Mouse (Mus musculus) A20 (cell line): ENCODE data around the gene Olfr68.
"Not testable (repeated sequence)": the region's sequence is repeated elsewhere in the genome, so short reads cannot be mapped to it uniquely, and the experiment has no call there.

Experiments used
- DNase-seq: peaks from one replicate; pipeline ENCODE4 v3.0.0-alpha.2; 2011; ENCODE audit warnings: low read depth, low spot score

Gene Olfr68

GRCm38 (mm10) chr7:103779598-103779997 is at the start of gene Olfr68:
Gene Olfr68 (minus strand): TSS chr7:103779698.
- no peak for DNase-seq

GRCm38 (mm10) chr7:103827808-103828207 is 48.3 kb upstream of the Olfr68 start, which contains the start of gene Hbb-bs:
Gene Hbb-bs (minus strand): TSS chr7:103828096.
- DNase-seq = no peak

- not testable (repeated sequence) for DNase-seq
These were observed 47.6 kb upstream of the Olfr68 start for GRCm38 (mm10) chr7:103827139-103827538.

GRCm38 (mm10) chr7:103826255-103826887 is 46.9 kb upstream of the Olfr68 start:
- DNase-seq = no peak

GRCm38 (mm10) chr7:103825536-103826254 is 46.2 kb upstream of the Olfr68 start:
- no peak for DNase-seq

- DNase-seq = no peak
These were observed 45.1 kb upstream of the Olfr68 start for GRCm38 (mm10) chr7:103824597-103824996.

- peak; percentile 37 for DNase-seq
These were observed 35.6 kb upstream of the Olfr68 start for GRCm38 (mm10) chr7:103815085-103815484.

GRCm38 (mm10) chr7:103813766-103814165 is 34.3 kb upstream of the Olfr68 start, which contains the start of gene Hbb-bt:
Gene Hbb-bt (minus strand): TSS chr7:103813996.
- DNase-seq = peak; percentile 49

- not testable (repeated sequence) for DNase-seq
These were observed 33.7 kb upstream of the Olfr68 start for GRCm38 (mm10) chr7:103813152-103813551.

GRCm38 (mm10) chr7:103812174-103812573 is 32.7 kb upstream of the Olfr68 start:
- DNase-seq = peak; percentile 73

- no peak for DNase-seq
These were observed 31.8 kb upstream of the Olfr68 start for GRCm38 (mm10) chr7:103811223-103811845.

- DNase-seq = no peak
These were observed 31.2 kb upstream of the Olfr68 start for GRCm38 (mm10) chr7:103810746-103811145.

- no peak for DNase-seq
These were observed 30.8 kb upstream of the Olfr68 start for GRCm38 (mm10) chr7:103810296-103810695.

GRCm38 (mm10) chr7:103809801-103810155 is 30.3 kb upstream of the Olfr68 start:
- no peak for DNase-seq

GRCm38 (mm10) chr7:103808971-103809800 is 29.7 kb upstream of the Olfr68 start:
- peak; percentile 31 for DNase-seq

GRCm38 (mm10) chr7:103808120-103808519 is 28.6 kb upstream of the Olfr68 start:
- not testable (repeated sequence) for DNase-seq

GRCm38 (mm10) chr7:103806856-103807255 is 27.4 kb upstream of the Olfr68 start:
- DNase-seq = peak; percentile 51

- peak; percentile 55 for DNase-seq
These were observed 13.3 kb upstream of the Olfr68 start for GRCm38 (mm10) chr7:103792669-103793388.

GRCm38 (mm10) chr7:103791721-103792120 is 12.2 kb upstream of the Olfr68 start, which contains the start of gene Olfr67:
Gene Olfr67 (minus strand): TSS chr7:103791821.
- DNase-seq = no peak

GRCm38 (mm10) chr7:103777652-103778051 is 1.8 kb downstream of the Olfr68 start:
- not testable (repeated sequence) for DNase-seq

- no peak for DNase-seq
These were observed 8.0 kb downstream of the Olfr68 start, which contains the start of gene Olfr69 for GRCm38 (mm10) chr7:103771494-103771893. Gene Olfr69 (minus strand): TSS chr7:103771594.
